Mouse (Mus musculus) intestine, embryonic 15.5 days (tissue): ENCODE measurements at regions not wholly inside any gene's neighbourhood (a gene's known extent, or its start where the extent isn't known, plus 50 kb on each side); places are given as distances from the start of the nearest gene placed in this dataset.
"Not testable (repeated sequence)": the region's sequence is repeated elsewhere in the genome, so short reads cannot be mapped to it uniquely, and the experiment has no call there.

Experiments used
- ATAC-seq: fragments of 200-750 bp; cut with Nextera tagmentation; 2 replicates; pipeline ENCODE4 v1.8.0; 2017; ENCODE audit warnings: moderate TSS enrichment, moderate library complexity
- H3K27ac ChIP-seq: fragments of 300-500 bp; sonication (generic); 2 replicates; pipeline ENCODE4 v1.5.1; 2015; ENCODE audit warnings: mild to moderate bottlenecking, inconsistent platforms
- H3K27me3 ChIP-seq: fragments of 300-500 bp; sonication (generic); replicated peaks from 2 replicates; pipeline ENCODE4 v1.6.1; 2015; ENCODE audit warnings: inconsistent platforms
- H3K36me3 ChIP-seq: fragments of 300-500 bp; sonication (generic); 2 replicates; pipeline ENCODE4 v1.6.1; 2015; ENCODE audit warnings: inconsistent platforms
- H3K4me1 ChIP-seq: fragments of 300-500 bp; sonication (generic); replicated peaks from 2 replicates; pipeline ENCODE4 v1.6.1; 2015; ENCODE audit warnings: inconsistent platforms
- H3K4me2 ChIP-seq: fragments of 300-500 bp; sonication (generic); replicated peaks from 2 replicates; pipeline ENCODE4 v1.6.1; 2015; ENCODE audit warnings: mild to moderate bottlenecking, inconsistent platforms
- H3K4me3 ChIP-seq: fragments of 300-500 bp; sonication (generic); replicated peaks from 2 replicates; pipeline ENCODE4 v1.5.1; 2015; ENCODE audit warnings: inconsistent platforms
- H3K9ac ChIP-seq: fragments of 300-500 bp; sonication (generic); 2 replicates; pipeline ENCODE4 v1.6.1; 2015; ENCODE audit warnings: inconsistent platforms
- H3K9me3 ChIP-seq: fragments of 300-500 bp; sonication (generic); 2 replicates; pipeline ENCODE4 v1.6.1; 2016; ENCODE audit warnings: inconsistent platforms
- WGBS: fragments of 180-500 bp; shearing (Covaris S2); methylation state at CpG from one replicate; pipeline ENCODE4 v1.1.7; 2015; 5-methylcytosine and 5-hydroxymethylcytosine counted together

DNA sequence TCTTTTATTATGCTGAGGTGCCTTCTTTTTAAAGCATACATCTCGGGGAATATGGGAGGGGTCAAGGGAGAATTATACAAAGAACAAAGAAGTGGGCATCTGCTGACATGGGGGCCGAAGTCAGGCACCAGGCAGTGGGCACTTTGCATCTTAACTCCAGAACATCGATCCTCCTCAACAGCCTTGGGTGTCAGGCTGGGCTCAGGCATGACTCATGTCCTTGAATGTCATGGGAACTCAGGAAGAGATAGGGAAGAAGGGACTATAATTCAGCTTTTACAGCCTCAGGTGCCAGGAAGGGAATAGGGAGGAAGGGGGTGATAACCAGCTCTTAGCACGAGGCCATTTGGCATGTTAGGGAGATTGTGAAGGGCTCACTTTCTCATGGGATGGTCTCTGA lies 85.6 kb upstream of the Ptprz1 start:
- not testable (repeated sequence) for H3K4me2 ChIP-seq, H3K9ac ChIP-seq
- 45% methylated on average over 4 of the region's 4 CpGs for WGBS

GRCm38 (mm10) chr6:22791801-22792200 lies 83.5 kb upstream of the Ptprz1 start:
- H3K36me3 ChIP-seq: no peaks in the 10 kb centered on the region
- no peaks in the 10 kb centered on the region for H3K4me1 ChIP-seq
- no peaks in the 10 kb centered on the region for H3K27me3 ChIP-seq
- 91% methylated on average over 4 of the region's 4 CpGs for WGBS
- H3K27ac ChIP-seq: no peak overlapping the region
- H3K9me3 ChIP-seq: no peaks in the 10 kb centered on the region
- no peak overlapping the region for H3K9ac ChIP-seq
- no peak for ATAC-seq
- H3K4me3 ChIP-seq: no peak overlapping the region
- H3K4me2 ChIP-seq: no peak overlapping the region

More for the DNA sequence above, 85.6 kb upstream of the Ptprz1 start:
- H3K4me3 ChIP-seq, H3K4me1 ChIP-seq, H3K36me3 ChIP-seq, H3K27ac ChIP-seq, H3K27me3 ChIP-seq, H3K9me3 ChIP-seq, ATAC-seq: not testable (repeated sequence)

- Histone ChIP-seq H3K27ac (no peak overlapping the region), H3K36me3 (no peaks in the 10 kb centered on the region), H3K9me3 (no peaks in the 10 kb centered on the region), H3K27me3 (no peaks in the 10 kb centered on the region), H3K4me2 (no peak overlapping the region), H3K4me1 (no peaks in the 10 kb centered on the region), H3K9ac (no peak overlapping the region), H3K4me3 (no peak overlapping the region)
- no peak for ATAC-seq
- 67% methylated on average over 3 of the region's 3 CpGs for WGBS
Measured at GRCm38 (mm10) chr6:22792601-22793000, 82.7 kb upstream of the Ptprz1 start.

GRCm38 (mm10) chr6:22794071-22794721 lies 81.1 kb upstream of the Ptprz1 start:
- Histone ChIP-seq H3K4me2 (no peak overlapping the region), H3K4me3 (no peak overlapping the region), H3K9me3 (no peaks in the 10 kb centered on the region), H3K9ac (no peak overlapping the region), H3K27me3 (no peaks in the 10 kb centered on the region), H3K36me3 (no peaks in the 10 kb centered on the region), H3K27ac (no peak overlapping the region), H3K4me1 (no peaks in the 10 kb centered on the region)
- 0 out of 2 replicates have a peak, but pooled peaks have one; percentile 39 for ATAC-seq
- WGBS: 65% methylated on average over 12 of the region's 12 CpGs

DNA sequence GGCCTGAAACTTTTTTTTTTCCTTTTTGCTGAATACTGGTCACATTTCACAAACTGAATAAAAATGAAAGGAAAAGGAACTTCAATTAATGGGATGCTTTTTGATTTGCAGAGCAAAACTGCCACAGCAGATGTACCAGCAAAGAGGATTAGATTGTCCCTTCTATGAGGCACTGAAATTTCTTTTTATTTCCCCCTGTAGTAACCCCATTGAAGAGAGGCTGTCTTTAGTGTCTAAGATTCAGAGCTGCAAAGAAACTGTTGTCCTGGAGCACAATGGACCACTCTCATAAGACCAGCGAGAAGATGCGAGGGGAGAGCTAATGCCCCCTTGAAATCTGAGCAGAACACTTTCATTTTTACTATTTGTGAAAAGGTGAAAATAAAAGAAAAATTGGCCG lies 80.5 kb upstream of the Ptprz1 start:
- Histone ChIP-seq H3K27me3 (no peaks in the 10 kb centered on the region), H3K27ac (no peak overlapping the region), H3K4me3 (no peak overlapping the region), H3K9ac (no peak overlapping the region), H3K4me1 (no peaks in the 10 kb centered on the region), H3K9me3 (no peaks in the 10 kb centered on the region), H3K36me3 (no peaks in the 10 kb centered on the region), H3K4me2 (no peak overlapping the region)
- WGBS: 88% methylated on average over 3 of the region's 3 CpGs
- no peak for ATAC-seq

- no peaks in the 10 kb centered on the region for H3K36me3 ChIP-seq
- no peak overlapping the region for H3K9ac ChIP-seq
- H3K4me3 ChIP-seq: no peak overlapping the region
- no peaks in the 10 kb centered on the region for H3K9me3 ChIP-seq
- no peaks in the 10 kb centered on the region for H3K4me1 ChIP-seq
- no peak overlapping the region for H3K27ac ChIP-seq
- 67% methylated on average over 6 of the region's 6 CpGs for WGBS
- ATAC-seq: peak; percentile 31; the same call in 1 of the 2 replicates
- no peak overlapping the region for H3K4me2 ChIP-seq
- no peaks in the 10 kb centered on the region for H3K27me3 ChIP-seq
Measured at GRCm38 (mm10) chr6:22795291-22795860, 79.9 kb upstream of the Ptprz1 start.

DNA sequence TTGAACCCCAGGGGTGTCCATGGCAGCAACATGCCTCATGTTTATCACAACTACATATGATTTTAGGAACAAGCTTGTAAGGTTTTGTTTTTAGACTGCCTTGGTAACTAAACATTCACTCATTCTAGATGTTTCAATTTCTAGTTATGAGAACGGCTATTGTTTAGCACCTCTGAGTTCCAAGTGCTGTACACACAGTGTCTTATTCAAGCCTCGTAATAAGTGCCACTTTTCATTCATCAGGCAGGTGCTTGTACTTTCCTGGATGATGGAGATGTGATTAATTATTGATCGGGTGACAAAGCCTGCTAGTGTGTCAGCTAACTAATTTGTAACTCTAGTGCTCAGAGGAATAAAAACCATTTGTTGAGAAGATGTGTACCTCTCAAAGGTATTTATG lies 73.4 kb upstream of the Ptprz1 start:
- Histone ChIP-seq H3K27ac (no peak overlapping the region), H3K4me2 (no peak overlapping the region), H3K4me1 (no peaks in the 10 kb centered on the region), H3K9ac (no peak overlapping the region), H3K9me3 (no peaks in the 10 kb centered on the region), H3K27me3 (no peaks in the 10 kb centered on the region), H3K4me3 (no peak overlapping the region), H3K36me3 (no peaks in the 10 kb centered on the region)
- ATAC-seq: no peak
- 71% methylated on average over 3 of the region's 3 CpGs for WGBS

DNA sequence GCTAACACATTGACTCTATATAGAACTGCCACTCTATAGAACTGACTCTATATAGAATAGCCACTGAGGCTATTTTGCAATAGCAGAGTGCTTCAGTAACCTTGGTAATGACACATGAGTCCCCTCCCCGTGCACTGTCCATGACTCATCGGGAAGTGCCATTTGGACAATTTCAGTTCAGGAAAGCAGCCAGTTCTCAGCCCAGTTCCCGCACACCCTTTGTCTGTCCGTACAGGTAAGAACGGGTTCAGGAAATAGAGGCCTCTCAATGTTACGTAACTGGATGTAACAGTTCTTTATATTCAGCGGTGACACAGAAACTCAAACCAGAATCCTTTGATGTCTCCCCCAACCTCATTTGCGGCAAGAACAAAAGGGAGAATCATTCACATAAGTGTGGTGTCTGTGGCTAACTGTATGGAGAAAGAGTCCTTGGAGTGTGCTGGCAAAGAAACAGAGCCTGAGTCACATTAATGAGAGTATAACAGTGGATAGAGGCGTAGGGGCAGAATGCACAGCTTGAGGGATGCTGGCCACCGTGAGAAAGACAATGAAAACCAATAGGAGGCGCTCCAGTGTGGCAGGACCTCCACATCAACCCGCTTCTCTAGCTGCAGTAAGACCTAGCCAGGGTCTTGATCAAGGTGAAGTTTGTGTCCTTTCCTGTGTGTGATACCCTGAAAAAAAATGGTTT lies 72.8 kb upstream of the Ptprz1 start:
- no peak overlapping the region for H3K9ac ChIP-seq
- H3K9me3 ChIP-seq: no peaks in the 10 kb centered on the region
- H3K4me3 ChIP-seq: no peak overlapping the region
- H3K4me1 ChIP-seq: no peaks in the 10 kb centered on the region
- 65% methylated on average over 12 of the region's 12 CpGs for WGBS
- no peaks in the 10 kb centered on the region for H3K36me3 ChIP-seq
- no peaks in the 10 kb centered on the region for H3K27me3 ChIP-seq
- no peak overlapping the region for H3K4me2 ChIP-seq
- H3K27ac ChIP-seq: no peak overlapping the region
- peak; percentile 41; the same call in 1 of the 2 replicates for ATAC-seq

DNA sequence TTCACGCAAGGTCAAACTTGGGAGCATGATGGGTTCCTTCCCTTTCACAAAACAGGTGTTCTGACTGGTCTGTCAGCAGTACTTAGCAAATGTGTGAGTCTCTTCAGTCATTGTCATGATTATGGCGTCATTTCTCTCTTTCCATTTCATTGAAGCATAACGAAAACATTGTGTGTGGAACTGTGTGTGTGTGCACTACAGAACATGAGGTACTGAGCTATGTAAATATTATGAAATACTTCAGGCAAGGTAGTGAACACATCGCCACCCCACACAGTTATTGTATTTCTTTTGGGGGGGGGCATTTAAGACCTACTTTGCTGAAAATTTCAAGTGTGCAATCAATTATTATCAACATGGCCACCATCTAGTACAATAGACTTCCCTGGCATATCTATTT lies 71.4 kb upstream of the Ptprz1 start:
- Histone ChIP-seq H3K36me3 (no peaks in the 10 kb centered on the region), H3K4me1 (no peaks in the 10 kb centered on the region), H3K9ac (no peak overlapping the region), H3K27ac (no peak overlapping the region), H3K9me3 (no peaks in the 10 kb centered on the region), H3K27me3 (no peaks in the 10 kb centered on the region), H3K4me2 (no peak overlapping the region), H3K4me3 (no peak overlapping the region)
- ATAC-seq: no peak
- 72% methylated on average over 4 of the region's 4 CpGs for WGBS

DNA sequence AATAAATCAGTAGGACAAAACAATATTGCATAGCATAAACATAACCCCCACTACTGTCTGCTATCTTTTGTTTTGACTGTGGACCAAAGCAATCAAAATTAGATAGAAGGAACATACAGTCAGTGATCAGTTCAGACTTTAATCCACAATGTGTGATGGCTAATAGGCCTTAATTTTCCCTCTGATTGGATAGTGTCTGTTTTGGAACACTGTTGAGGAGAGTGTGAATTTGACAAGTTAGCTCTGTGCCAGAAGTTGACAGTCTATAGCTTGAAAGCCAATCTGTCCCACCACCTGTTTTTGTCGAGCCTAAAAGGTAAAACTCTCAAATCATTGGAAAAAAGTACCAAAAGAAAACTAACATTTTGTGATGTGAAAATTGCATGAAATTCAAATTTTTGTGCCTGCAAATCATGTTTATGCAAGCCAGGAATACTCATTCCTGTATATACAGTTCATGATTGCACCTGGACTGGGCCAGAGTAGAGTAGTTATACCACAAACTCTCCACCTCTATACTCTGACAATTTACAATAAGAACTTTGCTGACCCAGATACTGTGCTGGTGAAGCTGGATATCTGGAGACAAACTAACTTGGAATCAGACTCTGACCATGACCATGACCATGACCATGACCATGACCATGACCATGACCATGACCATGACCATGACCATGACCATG lies 50.1 kb upstream of the Ptprz1 start:
- Histone ChIP-seq H3K36me3 (no peaks in the 10 kb centered on the region), H3K4me1 (no peaks in the 10 kb centered on the region)
- WGBS: 90% methylated on average over 1 of the region's 1 CpGs

More for the DNA sequence above, 50.1 kb upstream of the Ptprz1 start:
- no peak overlapping the region for H3K9ac ChIP-seq
- H3K27ac ChIP-seq: no peak overlapping the region
- no peak for ATAC-seq
- no peaks in the 10 kb centered on the region for H3K9me3 ChIP-seq
- no peak overlapping the region for H3K4me3 ChIP-seq
- H3K27me3 ChIP-seq: no peaks in the 10 kb centered on the region
- no peak overlapping the region for H3K4me2 ChIP-seq
